Mouse (Mus musculus) cerebellum, postnatal 25 days (tissue): ENCODE measurements at regions not wholly inside any gene's neighbourhood (a gene's known extent, or its start where the extent isn't known, plus 50 kb on each side); places are given as distances from the start of the nearest gene placed in this dataset.
"Not testable (repeated sequence)": the region's sequence is repeated elsewhere in the genome, so short reads cannot be mapped to it uniquely, and the experiment has no call there.

Experiments
- DNase-seq, 2 experiments: peaks; one replicate each; pipeline ENCODE4 v3.0.0; 2021; ENCODE audit warnings: mixed read lengths in 2 of 2

DNA sequence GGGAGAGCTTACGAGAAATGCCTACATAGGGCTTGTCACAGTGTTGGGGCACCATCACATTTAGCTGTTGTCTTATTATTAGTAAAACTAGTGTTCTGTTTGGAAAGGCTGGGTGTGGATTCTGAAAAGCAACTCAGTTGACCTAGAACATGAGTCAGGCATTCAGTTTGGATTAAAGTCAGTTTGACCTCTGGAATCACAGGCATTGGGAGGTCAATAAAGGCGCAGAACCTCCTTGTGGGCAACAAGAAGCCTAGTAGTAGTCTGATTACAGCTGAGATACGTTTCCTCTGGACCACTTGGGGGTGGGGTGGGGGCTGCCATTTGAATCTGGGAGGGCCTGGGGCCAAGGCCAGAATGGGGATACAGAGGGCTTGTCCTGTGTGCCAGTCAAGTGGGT is 52.1 kb upstream of the Map3k1 start:
- DNase-seq = no peak

DNA sequence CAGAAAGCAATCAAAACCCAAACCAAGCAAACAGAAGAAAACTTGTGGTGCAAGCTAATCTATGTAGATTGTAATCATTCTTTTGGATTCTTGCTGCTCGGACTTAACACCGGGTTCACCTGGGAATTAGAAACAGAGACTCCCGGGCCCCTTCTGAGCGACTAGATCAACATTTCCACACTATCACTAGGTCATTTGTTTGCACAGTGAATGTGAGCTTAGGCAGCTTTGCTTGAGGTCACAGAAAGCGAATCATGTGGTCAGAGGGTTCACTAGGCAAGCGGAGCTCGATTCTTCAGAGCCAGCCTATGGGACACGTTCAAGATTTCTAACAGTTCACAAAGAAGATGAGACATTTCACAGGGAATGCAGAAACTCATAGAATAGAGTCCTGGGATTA is 53.5 kb upstream of the Map3k1 start:
- DNase-seq = no peak

DNA sequence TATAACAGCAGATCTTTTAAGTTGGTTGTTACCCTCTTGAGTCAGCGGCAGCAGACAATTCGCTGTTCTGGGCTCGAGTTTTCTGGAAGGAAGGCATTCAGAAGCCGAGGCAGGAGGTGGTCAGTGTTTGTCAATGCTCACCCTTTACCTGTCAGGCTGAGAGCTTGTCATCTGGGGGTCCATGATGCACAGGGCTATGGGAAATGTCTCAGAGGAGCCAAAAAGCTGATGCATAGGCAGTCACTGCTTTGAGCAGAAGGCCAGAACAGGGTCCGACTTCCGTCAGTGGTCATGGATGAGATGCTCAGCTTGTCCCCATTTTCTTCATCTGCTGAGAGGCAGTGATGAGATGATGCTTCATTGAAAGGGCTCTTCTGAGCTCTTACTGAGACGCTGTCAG is 57.2 kb upstream of the Map3k1 start:
- no peak for DNase-seq

DNA sequence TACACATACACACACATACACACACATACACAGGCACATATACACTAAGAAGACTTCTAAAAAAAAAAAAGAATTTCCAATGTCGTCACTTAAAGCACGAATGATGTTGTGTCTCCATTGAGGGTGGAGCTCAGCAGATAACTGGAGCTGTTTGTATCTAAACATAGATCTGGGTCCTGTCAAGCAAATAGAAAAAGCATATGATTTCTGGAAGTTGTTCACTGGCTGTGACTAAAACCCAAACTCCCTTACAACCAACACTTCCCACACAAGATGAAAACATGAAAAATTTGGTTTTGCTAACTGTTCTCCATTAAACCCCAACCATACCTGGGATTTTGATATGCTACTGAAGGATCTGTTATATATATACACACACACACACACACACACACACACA is 58.5 kb upstream of the Map3k1 start:
- DNase-seq = no peak

DNA sequence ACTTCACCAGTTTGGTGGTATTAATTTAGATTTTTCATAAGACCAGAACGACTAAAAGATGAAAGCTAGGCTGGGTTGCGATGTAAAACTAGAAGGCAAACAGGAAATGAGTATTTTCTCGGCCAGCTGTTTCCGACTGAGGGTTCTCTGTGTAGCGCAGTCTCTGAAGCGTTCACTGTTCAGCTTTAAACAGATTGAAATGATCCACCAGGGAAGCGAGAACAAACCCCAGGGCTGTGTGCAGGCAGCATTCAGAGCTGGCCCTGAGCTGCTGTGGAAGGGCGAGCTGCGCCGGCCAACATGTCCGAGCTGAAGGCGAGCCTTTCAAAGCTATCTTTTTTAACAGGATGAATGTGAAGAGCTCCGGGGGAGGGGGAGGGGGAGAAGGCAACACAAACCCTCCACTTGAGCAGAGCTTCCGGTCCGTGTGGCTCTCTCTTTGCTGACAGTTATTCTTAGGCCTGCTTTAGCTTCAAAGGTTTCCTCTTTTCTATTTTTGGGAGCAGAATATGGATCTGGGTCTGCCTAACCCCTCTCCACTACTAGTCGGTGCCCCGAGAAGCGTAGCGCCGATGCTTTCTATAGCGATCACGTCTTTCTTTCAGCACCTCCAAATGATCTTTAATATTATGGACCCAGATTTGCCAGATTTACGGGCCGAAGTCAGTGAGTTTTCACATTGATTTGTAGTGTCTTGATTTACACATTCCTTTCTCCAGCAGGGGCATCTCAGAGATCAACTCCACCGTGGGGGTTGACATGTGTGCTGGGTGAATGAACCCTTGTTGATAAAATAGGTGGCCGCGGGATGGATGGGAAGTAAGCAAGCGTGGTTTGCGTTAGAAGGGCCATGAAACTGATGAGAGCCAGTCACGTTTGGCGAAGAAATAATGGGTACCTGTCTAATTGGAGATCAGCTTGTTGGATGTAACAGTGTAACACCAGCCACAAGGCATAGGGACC is 59.3 kb upstream of the Map3k1 start:
- peak in 1 of 2 experiments; percentile 26 for DNase-seq

DNA sequence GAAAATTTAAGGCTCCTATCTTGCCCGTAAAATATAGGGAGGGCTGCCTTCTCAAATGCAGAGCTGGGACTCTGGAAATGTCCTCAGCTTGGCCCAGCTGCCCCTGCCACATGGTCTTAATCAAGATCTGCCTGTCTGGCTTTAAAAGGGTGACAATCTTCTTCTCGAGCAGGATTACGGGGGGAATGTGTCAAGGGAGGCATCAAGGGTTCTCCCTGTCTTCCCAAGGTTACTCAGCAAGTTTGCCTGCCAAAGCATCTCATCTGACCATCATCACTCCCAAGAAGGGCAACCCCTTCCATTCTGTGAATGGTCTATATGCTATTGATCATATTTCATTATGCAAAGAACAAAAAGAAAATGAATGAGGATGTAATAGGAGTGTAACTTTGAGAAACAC is 60.2 kb upstream of the Map3k1 start:
- no peak for DNase-seq

DNA sequence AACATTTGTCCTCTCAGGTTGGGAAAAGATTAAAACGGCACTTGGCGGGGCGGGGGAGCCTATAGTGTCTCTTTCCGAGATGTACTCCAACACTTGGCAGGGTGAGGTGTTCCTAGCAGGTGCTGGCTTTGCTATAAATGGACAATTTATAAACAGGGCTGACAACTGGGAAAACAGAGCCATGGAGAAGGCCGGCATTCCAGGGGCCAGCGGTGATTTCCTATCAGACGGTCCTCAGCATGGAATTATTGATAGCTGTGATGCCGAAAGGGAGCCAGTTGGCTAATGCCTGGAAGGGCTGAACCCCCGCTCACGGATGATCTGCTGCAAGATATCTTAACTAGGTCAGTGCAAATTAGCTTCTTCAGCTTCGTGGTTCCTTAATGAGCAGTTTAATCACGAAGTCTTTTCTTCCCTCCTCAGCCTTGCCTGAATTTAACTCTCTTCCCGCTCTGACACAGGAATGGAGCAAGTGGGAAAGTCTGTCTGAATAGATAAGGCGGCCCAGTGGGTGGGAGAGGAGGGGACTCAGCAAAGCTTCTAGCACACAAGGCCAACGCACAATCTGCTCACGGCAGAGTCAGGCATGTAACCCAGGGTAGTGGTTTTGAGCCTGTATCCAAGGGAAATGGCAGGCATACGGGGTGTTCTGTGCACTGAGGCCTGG is 61.1 kb upstream of the Map3k1 start:
- peak; percentile 35 to 42 for DNase-seq

DNA sequence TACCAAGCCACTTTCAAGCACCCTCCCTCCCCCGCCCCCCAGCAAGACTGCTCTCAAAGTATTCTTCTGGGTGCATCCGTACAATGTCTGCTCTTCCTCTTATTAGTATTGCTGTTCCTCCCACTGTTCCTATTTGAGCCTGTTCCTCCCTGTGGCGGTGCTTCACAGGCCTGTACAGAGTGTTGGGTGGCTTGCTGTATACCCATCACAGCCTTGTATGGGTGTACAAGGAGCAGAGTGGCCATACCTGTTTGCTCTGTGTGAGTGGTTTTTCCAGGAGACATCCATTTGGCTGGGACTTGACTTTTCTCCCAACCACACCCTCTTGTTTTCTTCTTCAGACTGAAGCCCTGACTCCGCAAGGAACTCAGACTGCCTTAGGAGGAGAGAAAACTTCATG is 61.7 kb upstream of the Map3k1 start:
- DNase-seq = no peak

DNA sequence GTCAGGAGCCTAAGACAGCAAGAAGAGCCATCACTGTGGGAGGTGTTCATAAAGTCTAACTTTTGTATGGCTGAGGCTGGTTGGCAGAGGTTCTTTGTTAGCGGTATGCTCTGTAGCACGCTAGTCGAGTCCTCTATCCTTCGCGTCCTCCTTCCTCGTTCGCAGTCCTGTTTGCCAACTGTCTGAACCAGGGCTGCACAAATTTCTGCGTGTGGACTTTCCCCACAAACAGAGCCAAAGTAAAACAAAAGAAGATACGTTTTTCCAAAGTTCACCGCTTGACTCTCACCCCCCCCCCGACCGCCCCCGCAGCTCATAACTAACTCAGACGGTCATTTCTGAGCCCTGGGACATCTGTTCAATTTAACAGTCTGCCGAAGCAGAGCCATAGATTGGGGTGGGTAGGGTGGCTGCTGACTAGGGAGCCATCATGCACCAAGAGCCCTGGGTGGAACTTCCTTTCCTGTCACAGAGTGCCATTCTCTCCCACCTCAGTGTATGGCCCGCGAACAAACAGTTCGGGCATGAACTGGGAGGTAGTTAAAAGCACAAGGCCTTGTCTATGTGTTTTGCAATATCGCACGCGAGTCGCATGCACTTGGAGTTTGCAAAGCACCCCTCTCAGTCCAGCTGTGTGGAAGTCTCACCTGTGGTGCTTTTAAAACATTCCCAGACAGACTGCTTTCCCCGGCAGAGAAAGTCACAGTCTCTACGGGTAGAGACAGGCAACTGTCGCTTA is 63.0 kb upstream of the Map3k1 start:
- DNase-seq = no peak

DNA sequence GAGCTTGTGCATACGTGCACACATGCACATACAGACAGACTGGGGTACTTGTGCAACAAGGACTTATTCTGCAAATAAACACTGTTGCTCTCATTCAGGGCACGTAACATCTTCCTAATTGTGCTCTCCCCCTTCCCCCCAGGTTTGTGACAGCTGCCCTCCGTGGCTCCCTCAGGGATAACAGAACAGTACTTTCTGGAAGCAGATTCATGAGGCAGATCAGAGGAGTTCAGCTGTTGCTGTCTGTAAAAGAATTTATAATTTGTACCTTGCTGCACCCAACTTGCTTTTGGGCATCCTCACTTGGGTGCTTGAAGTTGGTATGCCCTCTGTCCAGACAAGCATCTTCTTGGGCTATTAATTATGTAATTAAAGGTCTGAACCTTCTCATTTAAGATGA is 65.5 kb upstream of the Map3k1 start:
- no peak for DNase-seq

DNA sequence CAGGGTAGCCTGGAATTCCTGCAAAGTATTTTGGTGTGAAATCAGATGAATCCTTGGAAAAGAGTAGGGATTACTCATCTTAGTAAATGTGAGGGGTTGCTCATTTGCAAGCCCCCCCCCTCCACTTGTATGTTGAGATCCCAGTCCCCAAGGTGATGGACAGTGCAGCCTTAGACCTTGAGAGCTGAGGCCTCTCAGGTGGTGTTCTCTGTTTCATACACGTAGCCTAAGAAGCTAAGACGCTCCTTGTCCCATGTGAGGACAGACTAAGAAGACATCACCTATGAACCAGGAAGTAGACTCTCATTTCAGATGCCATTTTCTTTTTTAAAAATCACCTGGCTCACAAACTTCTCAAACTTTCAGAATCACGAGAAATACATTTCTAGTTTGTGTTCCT is 67.6 kb upstream of the Map3k1 start:
- no peak for DNase-seq

DNA sequence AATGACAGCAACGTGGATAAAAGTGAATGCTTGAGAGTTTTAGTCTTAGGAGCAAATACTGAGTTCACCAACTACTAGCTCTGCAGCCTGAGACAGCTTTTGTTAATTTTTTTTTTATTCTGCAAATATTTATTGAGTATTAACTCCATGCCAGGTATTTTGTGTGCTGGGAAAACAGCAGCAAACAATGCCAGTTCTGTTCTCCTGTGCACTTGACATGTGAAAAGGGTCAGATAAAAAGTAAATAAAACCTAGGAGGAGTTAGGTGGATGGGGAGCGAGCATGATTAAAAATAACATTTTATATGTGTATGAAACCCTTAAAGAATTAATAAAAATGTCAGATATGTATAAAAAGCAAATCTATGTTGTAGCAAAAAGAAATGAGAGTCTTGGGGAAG is 68.1 kb upstream of the Map3k1 start:
- DNase-seq = no peak

DNA sequence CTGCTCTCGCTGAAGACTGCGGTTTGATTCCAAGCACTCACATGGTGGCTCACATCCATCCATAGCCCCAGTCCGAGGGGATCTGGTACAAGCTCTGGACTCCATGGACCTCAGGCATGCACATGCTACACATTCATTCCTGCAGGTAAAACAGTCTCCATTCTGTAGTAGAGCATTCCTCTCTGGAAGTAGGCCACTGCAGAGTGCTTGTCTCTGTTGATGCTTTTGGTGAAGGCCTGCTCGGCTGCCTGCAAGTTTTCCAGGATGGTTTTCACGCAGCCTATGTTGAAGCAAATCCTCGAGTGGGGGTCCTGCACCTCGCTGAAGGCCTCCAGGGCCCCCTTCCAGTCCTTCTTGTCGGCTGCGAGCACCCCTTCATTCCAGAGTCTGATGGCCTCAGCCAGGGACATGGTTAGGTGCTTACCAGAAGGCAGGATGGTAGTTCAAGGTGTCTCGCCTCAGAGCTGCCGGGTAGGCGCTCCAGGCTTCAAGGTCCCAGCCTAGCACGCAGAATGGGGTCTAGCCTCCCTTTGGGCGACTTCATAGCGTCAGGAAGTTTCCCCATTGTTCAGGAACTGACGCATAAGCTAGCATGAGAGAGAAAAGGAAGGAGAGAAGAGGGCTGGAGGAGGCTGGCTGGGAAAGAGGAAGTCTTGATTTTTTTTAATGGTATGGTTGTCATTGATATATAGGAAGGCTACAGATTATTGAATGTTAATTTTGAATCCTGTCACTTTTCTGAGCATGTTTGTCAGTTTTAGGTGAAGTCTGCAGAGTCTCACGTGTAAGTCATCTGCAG is 75.2 kb upstream of the Map3k1 start:
- DNase-seq = not testable (repeated sequence)

DNA sequence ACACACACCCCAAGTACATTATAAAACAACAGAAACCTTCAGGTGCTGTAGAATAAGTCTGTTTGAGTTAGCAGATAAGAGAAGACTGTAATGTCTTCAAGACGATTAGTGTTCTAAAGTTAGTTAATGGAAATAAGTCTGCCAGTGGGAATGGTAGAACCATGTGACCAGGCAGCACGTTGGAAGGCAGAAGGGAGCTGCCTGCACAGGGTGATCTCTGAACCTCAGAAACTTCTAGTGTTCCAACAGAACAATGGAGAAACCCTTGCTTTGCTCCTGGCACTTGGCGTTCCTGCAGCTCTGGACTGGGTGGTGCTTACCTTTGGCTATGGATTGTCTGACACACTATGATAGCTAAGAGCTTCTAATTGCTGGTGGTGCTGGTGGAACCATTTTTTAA is 82.0 kb upstream of the Map3k1 start:
- DNase-seq = no peak

DNA sequence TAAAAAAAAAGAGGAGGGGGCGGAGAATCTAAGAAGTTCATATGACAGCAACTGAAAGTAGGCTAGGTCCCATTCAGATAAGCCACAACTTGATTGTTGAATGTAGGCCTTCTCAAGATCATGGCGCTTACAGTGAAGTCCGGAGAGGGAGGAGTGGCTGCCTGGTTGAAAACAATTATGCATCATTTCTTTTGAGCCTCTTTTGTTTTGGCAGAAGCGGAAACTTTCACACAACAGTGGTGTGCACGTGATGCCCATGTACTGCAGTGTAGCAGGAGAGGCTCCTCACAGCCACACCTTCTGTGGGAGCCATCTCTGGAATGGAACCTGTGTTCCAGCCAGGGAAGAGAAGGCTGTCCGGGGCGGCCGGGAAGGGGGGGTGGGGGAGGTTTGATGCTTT is 83.3 kb upstream of the Map3k1 start:
- no peak for DNase-seq

DNA sequence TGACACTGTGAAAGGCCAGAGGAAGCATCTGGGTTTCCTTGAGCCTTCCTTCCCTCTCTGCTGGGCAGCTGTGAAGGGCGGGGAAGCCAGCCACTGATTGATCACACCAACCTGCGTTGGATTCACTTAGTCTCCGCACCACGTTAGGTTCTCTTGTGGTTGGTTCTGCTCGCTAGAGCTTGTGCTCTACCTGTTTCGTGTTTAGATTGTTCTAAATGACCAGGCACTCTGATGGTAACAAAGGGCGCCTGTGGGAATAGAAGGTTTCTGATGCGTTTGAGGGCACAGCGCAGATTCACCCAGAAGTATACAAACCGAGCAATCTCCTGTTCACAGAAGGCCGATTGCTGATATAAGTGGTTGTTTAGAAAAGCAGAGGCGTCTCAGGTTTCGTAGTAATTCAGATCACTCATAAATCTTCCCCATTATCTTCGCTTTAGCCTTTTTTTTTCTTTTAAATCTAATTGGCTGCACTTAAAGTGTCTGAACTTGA is 84.5 kb upstream of the Map3k1 start:
- no peak for DNase-seq

DNA sequence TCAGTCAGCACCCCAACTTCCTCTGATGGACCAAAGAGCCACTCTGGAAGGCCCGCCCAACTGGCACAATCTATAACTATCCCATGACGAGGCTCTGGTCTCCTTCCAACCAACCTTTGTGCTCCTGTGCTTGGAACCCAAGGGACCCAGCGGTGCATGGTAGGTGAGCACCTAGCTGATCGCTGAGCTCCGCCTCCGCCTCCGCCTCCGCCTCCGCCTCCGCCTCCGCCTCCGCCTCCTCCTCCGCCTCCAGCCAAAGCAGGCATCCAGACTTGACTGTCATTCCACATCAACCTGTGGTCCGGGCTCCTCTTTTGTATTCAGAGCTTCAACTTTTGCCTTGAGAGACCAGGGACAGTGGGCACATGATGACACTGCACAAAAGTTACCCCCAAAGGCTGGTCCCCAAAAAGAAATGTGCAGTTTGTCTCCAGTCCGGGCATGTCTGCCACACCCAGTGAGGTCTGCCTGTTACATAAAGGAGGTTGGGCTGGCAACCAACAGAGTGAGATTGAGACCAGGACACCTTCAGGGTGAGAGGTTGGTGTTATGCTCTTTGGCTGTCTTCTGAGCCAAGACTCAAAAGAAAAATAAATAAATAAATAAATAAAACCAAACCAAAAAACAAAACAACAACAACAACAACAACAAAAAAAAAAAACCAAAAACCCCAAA is 86.1 kb upstream of the Map3k1 start:
- peak; percentile 27 to 49 for DNase-seq

DNA sequence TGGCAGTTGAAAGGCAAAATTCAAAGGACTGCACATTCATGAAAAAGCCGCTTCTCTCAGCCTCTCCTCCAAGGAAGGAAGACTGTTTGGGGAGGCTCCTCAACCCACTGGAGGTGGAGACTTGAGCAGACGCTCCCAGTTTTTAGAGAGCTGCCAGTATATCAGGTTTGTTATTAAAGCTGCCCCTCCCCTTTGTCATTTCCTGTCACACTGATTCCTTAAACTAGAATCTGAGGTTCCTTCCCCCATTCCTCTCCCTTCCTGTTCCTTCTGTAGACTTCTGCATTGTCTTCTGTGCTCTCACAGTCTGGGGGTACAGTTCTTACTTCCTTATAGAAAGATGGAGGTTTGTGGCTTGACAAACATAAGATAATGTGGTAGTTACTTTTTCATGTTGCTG is 87.5 kb upstream of the Map3k1 start:
- DNase-seq = no peak

DNA sequence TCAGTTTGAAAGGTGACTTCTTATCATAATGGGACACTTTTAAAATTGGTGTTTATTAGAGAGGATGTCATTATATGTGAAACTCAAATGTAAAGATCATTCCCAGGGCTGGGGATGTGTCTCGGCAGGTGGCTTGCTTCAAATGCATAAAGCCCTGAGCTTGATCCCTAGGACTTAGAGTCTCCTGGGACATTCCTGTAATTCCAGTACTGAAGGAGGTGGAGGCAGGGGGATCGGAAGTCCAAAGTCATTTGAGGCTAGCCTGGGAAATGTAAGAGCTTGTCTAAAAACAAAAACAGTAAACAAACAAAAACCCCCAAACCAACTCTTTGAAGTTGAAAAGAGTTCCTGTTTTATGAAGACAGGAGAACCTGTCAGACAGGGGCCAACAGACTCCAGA is 94.6 kb upstream of the Map3k1 start:
- no peak for DNase-seq

DNA sequence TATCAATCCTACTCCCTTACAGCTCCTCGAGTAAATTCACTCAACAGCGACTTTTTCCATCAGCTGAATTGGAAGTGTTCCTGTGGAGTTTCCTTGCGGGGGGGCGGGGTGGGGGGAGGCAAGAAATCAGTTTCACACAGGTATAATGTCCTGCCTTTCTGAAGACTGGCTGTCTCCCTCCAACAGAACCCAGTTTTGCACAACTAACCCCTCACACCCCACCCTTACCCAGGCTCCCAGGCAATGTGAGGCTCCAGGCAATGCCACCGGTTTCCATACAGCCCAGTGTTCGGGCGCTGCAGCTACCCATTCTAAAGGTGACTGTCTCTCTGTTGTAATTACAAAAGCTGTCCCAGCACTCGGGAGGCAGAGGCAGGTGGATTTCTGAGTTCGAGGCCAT is 95.1 kb upstream of the Map3k1 start:
- no peak for DNase-seq

DNA sequence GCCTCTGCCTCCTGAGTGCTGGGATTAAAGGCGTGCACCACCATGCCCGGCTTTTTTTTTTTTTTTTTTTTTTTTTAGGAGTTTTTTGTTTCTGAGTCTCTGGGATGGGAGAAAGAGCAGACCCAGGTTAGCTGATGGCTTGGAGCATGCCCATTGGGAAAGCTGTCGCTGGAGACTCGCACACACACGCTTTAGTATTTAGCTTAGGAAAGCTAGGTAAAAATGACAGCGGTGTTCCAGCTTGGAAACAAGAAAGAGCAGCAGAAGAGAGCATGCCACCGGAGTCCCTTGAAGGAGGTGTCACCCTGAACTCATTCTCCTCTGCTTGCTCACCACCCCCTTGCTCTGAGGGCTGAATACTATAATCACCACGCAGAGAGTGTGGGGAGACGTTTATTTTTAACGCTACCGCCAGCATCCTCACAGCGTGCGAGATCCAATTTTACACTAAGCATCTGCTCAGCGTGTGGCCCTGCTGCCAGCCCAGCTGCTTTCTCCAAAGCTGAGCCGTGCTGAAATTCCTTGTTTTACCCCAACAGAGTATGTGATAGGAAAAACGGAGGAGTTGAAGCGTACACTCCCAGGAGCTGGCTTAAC is 95.9 kb upstream of the Map3k1 start:
- peak; percentile 67 to 77 for DNase-seq
